Mouse (Mus musculus) liver, embryonic 14.5 days (tissue): Measurements from ENCODE around the gene Mutyh. TPM values are rescaled to one million over a fixed set of nuclear protein-coding genes. Genes with fewer than 3 reads are reported as not detected.

Experiments
- ATAC-seq: fragments of 200-750 bp; cut with Nextera tagmentation; 2 replicates; pipeline ENCODE4 v1.8.0; 2017; ENCODE audit warnings: moderate number of reproducible peaks, mild to moderate bottlenecking, moderate library complexity; ENCODE audit not compliant: insufficient read depth
- DNase-seq, 3 experiments: peaks; one replicate each; pipeline ENCODE4 v3.0.0-alpha.2; 2012 to 2013; ENCODE audit warnings: low read depth in 3 of 3, low spot score in 3 of 3
- H3K27ac ChIP-seq: fragments of 300-500 bp; sonication (generic); 2 replicates; pipeline ENCODE4 v1.5.1; 2014; ENCODE audit warnings: moderate library complexity, mild to moderate bottlenecking, control low read depth, inconsistent platforms
- H3K27me3 ChIP-seq: fragments of 300-500 bp; sonication (generic); 2 replicates; pipeline ENCODE4 v1.6.1; 2014; ENCODE audit warnings: mild to moderate bottlenecking, low read length, moderate library complexity; ENCODE audit not compliant: control insufficient read depth, insufficient read depth
- H3K36me3 ChIP-seq: fragments of 300-500 bp; sonication (generic); replicated peaks from 2 replicates; pipeline ENCODE4 v1.6.1; 2014; ENCODE audit warnings: low read depth; ENCODE audit not compliant: control insufficient read depth, insufficient read depth
- H3K4me1 ChIP-seq, 2 experiments: fragments of 200-500 bp in 1 of 2; fragments of 300-500 bp in 1 of 2; sonication (generic) in 1 of 2; replicated peaks; 2 replicates each; pipeline ENCODE4 v1.6.1; 2012 to 2014; ENCODE audit warnings: antibody characterized with exemption in 1 of 2, inconsistent platforms in 1 of 2, low read length in 1 of 2; ENCODE audit not compliant: control insufficient read depth in 2 of 2, insufficient read depth in 2 of 2
- H3K4me2 ChIP-seq: fragments of 300-500 bp; sonication (generic); 2 replicates; pipeline ENCODE4 v1.6.1; 2014; ENCODE audit warnings: low read depth, mild to moderate bottlenecking, control low read depth, moderate library complexity
- H3K4me3 ChIP-seq, 2 experiments: fragments of 200-500 bp in 1 of 2; fragments of 300-500 bp in 1 of 2; sonication (generic) in 1 of 2; 2 replicates each; pipeline ENCODE4 v1.5.1; 2012 to 2014; ENCODE audit warnings: low read depth in 2 of 2, low read length in 2 of 2, mild to moderate bottlenecking in 2 of 2, control low read depth in 1 of 2, inconsistent platforms in 1 of 2, moderate library complexity in 1 of 2; ENCODE audit not compliant: insufficient read depth in 1 of 2
- H3K9ac ChIP-seq: fragments of 300-500 bp; sonication (generic); replicated peaks from 2 replicates; pipeline ENCODE4 v1.6.1; 2014; ENCODE audit warnings: mild to moderate bottlenecking, control low read depth, moderate library complexity
- H3K9me3 ChIP-seq: fragments of 300-500 bp; sonication (generic); 2 replicates; pipeline ENCODE4 v1.6.1; 2016; ENCODE audit warnings: low read length, mixed read lengths; ENCODE audit not compliant: control insufficient read depth
- CTCF ChIP-seq: IDR thresholded peaks from 2 replicates; pipeline ENCODE4 v1.5.1; 2016; ENCODE audit warnings: antibody characterized with exemption, low read depth, control low read depth
- EP300 ChIP-seq: IDR thresholded peaks from 2 replicates; pipeline ENCODE4 v1.6.1; 2016; ENCODE audit warnings: antibody characterized with exemption, low read depth
- WGBS: fragments of 180-500 bp; shearing (Covaris S2); extraction: QIAGEN DNeasy Blood & Tissue Kit; methylation state at CpG from one replicate; pipeline ENCODE4 v1.1.7; 2014; ENCODE audit not compliant: insufficient replicate concordance; 5-methylcytosine and 5-hydroxymethylcytosine counted together
- polyA plus RNA-seq, 2 experiments: library from polyadenylated mRNA; depleted of rRNA in 1 of 2; stranded (reverse) in 1 of 2; unstranded in 1 of 2; fragments of >200 nt; fragmentation: Nextera tagmentation in 1 of 2; extraction: Ambion mirVana in 1 of 2; gene quantifications; 2 replicates each; pipeline versions ENCODE4 v1.2.1 to v1.2.3; 2012 to 2014

Mutyh gene
- polyA plus RNA-seq, 2 experiments, result 1.7 to 3.5 TPM

- WGBS, result under 1% methylated on average over 51 of the region's 51 CpGs
Observed at GRCm38 (mm10) chr4:116820902-116821693, 13.6 kb downstream of the Mutyh start.

GRCm38 (mm10) chr4:116821694-116822016 lies 14.1 kb downstream of the Mutyh start, which contains the start of gene Hpdl:
TSS of gene Hpdl (minus strand) at chr4:116821707.
- 9% methylated on average over 9 of the region's 9 CpGs for WGBS
- peak; percentile 39; the same call in 1 of the 2 replicates for ATAC-seq
- Histone ChIP-seq H3K27ac (no peak within 1 kb of the TSS), H3K9ac (peak within 1 kb of the TSS; percentile 47), H3K4me1 (peaks cover 3 to 10% of the 10 kb centered on the region in 2 experiments; a peak in 3 of 4 replicates), H3K27me3 (peaks cover 9% of the 10 kb centered on the region), H3K9me3 (no peaks in the 10 kb centered on the region), H3K36me3 (no peaks in the 10 kb centered on the region), H3K4me3 (peak within 1 kb of the TSS; percentile 46 to 72), H3K4me2 (peak within 1 kb of the TSS; percentile 76)
- DNase-seq, result no peak
- TF ChIP-seq CTCF, result no peak

More at GRCm38 (mm10) chr4:116820902-116821693, 13.6 kb downstream of the Mutyh start:
- H3K9ac ChIP-seq, result peak overlapping the region; percentile 47
- ATAC-seq, result peak; percentile 73
- H3K4me2 ChIP-seq, result peak overlapping the region; percentile 76
- peaks cover 9% of the 10 kb centered on the region for H3K27me3 ChIP-seq
- TF ChIP-seq EP300 (no peak), CTCF (peak; percentile 63)
- H3K36me3 ChIP-seq, result no peaks in the 10 kb centered on the region
- H3K9me3 ChIP-seq, result no peaks in the 10 kb centered on the region
- no peak overlapping the region for H3K27ac ChIP-seq
- H3K4me3 ChIP-seq, result peak overlapping the region; percentile 46 to 72
- peaks cover 3 to 10% of the 10 kb centered on the region in 2 experiments; a peak in 3 of 4 replicates for H3K4me1 ChIP-seq
- DNase-seq, result peak; percentile 39 to 52 (median 48)

- ATAC-seq, result peak; percentile 47; the same call in 1 of the 2 replicates
- peaks cover 3 to 10% of the 10 kb centered on the region in 2 experiments; a peak in 3 of 4 replicates for H3K4me1 ChIP-seq
- peaks cover 9% of the 10 kb centered on the region for H3K27me3 ChIP-seq
- TF ChIP-seq EP300 (no peak), CTCF (no peak)
- WGBS, result under 1% methylated on average over 29 of the region's 29 CpGs
- peak overlapping the region; percentile 89 for H3K9ac ChIP-seq
- H3K4me2 ChIP-seq, result peak overlapping the region; percentile 70
- peak overlapping the region; percentile 68 to 77 for H3K4me3 ChIP-seq
- H3K9me3 ChIP-seq, result no peaks in the 10 kb centered on the region
- H3K36me3 ChIP-seq, result no peaks in the 10 kb centered on the region
- H3K27ac ChIP-seq, result no peak overlapping the region
- peak; percentile 35 to 49 (median 45) for DNase-seq
Observed at GRCm38 (mm10) chr4:116824541-116825004, 17.1 kb downstream of the Mutyh start.

GRCm38 (mm10) chr4:116827819-116828218 lies 20.3 kb downstream of the Mutyh start:
- ATAC-seq (peak; percentile 20; the same call in 1 of the 2 replicates), DNase-seq (peak; percentile 47 to 55 (median 53))
- Histone ChIP-seq H3K4me1 (peaks cover 0 to 10% of the 10 kb centered on the region in 2 experiments; a peak in 3 of 4 replicates), H3K4me2 (no peak overlapping the region), H3K27me3 (no peaks in the 10 kb centered on the region), H3K27ac (no peak overlapping the region), H3K9ac (no peak overlapping the region), H3K4me3 (no peak overlapping the region), H3K9me3 (no peaks in the 10 kb centered on the region), H3K36me3 (no peaks in the 10 kb centered on the region)
- 0% methylated on average over 4 of the region's 4 CpGs for WGBS
- TF ChIP-seq CTCF (peak; percentile 76), EP300 (no peak)

GRCm38 (mm10) chr4:116829364-116830069 lies 22.0 kb downstream of the Mutyh start:
- H3K36me3 ChIP-seq, result no peaks in the 10 kb centered on the region
- DNase-seq (no peak), ATAC-seq (no peak)
- no peak for TF ChIP-seq CTCF
- TF ChIP-seq EP300, result no peak
- no peak overlapping the region for H3K27ac ChIP-seq
- no peaks in the 10 kb centered on the region for H3K9me3 ChIP-seq
- H3K4me3 ChIP-seq, result no peak overlapping the region
- peaks cover 0 to 3% of the 10 kb centered on the region in 2 experiments; a peak in 2 of 4 replicates for H3K4me1 ChIP-seq
- H3K9ac ChIP-seq, result no peak overlapping the region
- WGBS, result 50% methylated on average over 6 of the region's 6 CpGs
- no peak overlapping the region for H3K4me2 ChIP-seq
- no peaks in the 10 kb centered on the region for H3K27me3 ChIP-seq
